Mouse (Mus musculus) embryonic fibroblast, embryonic 13.5 days (primary cell): Measurements from ENCODE around the gene Gjb6.

Experiments
- CTCF ChIP-seq: IDR thresholded peaks from 2 replicates; pipeline ENCODE4 v1.5.1; 2011; ENCODE audit warnings: mild to moderate bottlenecking, control low read depth, low read length, moderate library complexity, borderline replicate concordance; ENCODE audit not compliant: insufficient read depth
- POLR2A ChIP-seq: IDR thresholded peaks from 2 replicates; pipeline ENCODE4 v1.6.1; 2011; ENCODE audit warnings: low read depth, mild to moderate bottlenecking, control low read depth, low read length, moderate library complexity

GRCm38 (mm10) chr14:57103121-57103520 lies 30.3 kb downstream of the Gjb6 start:
- no peak for TF ChIP-seq POLR2A
- TF ChIP-seq CTCF, result no peak
